Mouse (Mus musculus): ENCODE results near the gene Rpl31. TPM values are rescaled to one million over a fixed set of nuclear protein-coding genes. Genes with fewer than 3 reads are reported as not detected.

The Rpl31 gene
- polyA plus RNA-seq, 1 experiment from 2014 or later = 365 TPM

DNA sequence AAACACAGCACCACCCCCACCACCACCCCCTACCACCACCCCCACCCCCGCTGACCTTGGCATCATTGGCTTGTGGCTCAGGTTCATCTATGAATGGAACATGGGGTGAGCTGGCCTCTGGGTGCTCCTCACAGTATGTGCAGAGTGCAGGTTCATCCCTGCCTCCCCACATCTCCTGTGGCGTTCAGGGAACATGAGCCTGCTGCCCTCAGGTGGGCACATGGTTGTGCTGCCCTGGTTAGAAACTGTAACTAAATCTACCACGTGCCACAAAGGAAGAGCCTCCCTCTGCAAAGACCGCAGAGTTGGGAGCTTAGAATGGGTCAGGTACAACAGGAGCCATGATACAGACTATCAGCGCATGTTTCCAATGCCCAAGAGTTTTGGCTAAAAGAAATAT is 24.4 kb upstream of the Rpl31 start:
- 91% methylated on average over 4 of the region's 5 CpGs for WGBS (ENCODE audit: missing documents)
- Histone ChIP-seq H3K4me3 (ENCODE audit: inconsistent target) (no peak overlapping the region), H3K79me2 (ENCODE audit: inconsistent target) (no peaks in the 10 kb centered on the region), H3K36me3 (ENCODE audit: inconsistent target) (no peaks in the 10 kb centered on the region), H3K27ac (no peak overlapping the region)

DNA sequence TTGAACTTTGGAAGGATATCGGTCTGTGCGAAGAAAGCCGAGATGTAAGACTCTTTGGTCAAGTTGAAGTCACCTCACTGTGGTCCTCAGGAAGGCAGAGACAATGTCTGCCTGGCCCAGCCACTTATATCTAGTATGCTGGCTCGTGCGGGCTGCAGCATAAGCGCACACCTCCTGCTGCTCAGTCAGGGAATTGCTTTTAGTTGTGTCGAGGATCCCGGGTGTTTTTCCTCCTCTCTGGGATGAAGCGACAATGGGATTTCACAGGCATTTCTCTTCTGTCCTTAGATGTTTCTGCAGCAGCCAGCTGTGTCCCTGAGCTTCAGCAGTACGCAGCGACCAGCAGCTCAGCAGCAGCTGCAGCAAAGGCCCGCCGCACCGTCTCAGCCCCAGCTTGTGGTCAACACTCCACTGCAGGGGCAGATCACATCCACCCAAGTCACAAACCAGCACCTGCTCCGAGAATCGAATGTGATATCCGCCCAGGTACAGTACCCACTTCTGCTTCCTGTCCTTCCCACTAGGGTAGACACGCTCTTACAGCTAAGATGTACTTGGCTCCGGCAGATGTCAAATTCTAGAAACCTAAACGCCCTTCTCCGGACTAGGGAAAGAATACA is 22.6 kb upstream of the Rpl31 start:
- Histone ChIP-seq H3K36me3 (ENCODE audit: inconsistent target) (no peaks in the 10 kb centered on the region), H3K4me3 (ENCODE audit: inconsistent target) (no peak overlapping the region), H3K79me2 (ENCODE audit: inconsistent target) (no peaks in the 10 kb centered on the region), H3K27ac (no peak overlapping the region)
- 68% methylated on average over 20 of the region's 21 CpGs for WGBS (ENCODE audit: missing documents)

GRCm38 (mm10) chr1:39349001-39349400 is 18.6 kb upstream of the Rpl31 start:
- no peaks in the 10 kb centered on the region for H3K36me3 ChIP-seq (ENCODE audit: inconsistent target)
- no peak overlapping the region for H3K4me3 ChIP-seq (ENCODE audit: inconsistent target)
- 75% methylated on average over 1 of the region's 1 CpGs for WGBS (ENCODE audit: missing documents)
- H3K79me2 ChIP-seq (ENCODE audit: inconsistent target) = no peaks in the 10 kb centered on the region
- H3K27ac ChIP-seq = peak overlapping the region; percentile 21

- Histone ChIP-seq H3K27ac (peak overlapping the region; percentile 21), H3K36me3 (ENCODE audit: inconsistent target) (no peaks in the 10 kb centered on the region), H3K4me3 (ENCODE audit: inconsistent target) (no peak overlapping the region), H3K79me2 (ENCODE audit: inconsistent target) (no peaks in the 10 kb centered on the region)
- 93% methylated on average over 7 of the region's 7 CpGs for WGBS (ENCODE audit: missing documents)
Observed at GRCm38 (mm10) chr1:39349427-39349826, 18.2 kb upstream of the Rpl31 start.

DNA sequence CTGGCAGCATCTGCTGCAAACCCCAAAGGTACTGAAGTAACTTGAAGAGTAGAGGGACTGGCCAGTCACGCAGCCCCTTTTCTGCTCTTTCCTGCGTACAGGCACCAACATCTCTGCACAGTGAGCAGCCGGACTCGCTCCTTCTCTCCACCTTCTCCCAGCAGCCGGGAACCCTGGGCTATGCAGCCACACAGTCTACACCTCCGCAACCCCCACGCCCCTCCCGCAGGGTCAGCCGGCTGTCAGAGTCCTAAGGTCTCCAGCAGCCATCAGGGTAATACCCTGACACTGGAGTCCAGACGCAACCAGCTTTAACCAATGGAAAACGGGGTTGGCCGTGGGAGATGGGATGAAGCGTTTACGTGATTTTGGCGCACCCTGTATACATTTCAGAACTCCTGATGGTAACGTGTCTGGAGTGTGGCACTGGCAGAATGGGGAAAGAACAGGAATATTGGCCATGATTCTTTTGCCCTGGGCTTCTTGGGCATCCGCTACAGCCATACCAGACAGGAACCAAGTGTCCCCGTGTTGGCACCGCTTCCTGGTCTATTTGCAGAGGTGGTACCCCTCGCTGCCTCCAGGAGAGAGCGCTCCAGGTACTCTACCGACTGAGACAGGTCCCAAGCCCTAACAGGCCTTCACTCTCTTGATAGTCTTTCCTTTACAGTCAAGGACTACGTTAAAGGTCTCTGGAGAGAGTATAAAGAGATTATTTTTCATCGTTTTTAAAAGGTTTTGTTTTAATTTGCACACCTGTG is 5.7 kb upstream of the Rpl31 start:
- WGBS (ENCODE audit: missing documents) = 69% methylated on average over 24 of the region's 24 CpGs
- H3K4me3 ChIP-seq (ENCODE audit: inconsistent target) = no peak overlapping the region
- H3K27ac ChIP-seq = no peak overlapping the region
- no peaks in the 10 kb centered on the region for H3K79me2 ChIP-seq (ENCODE audit: inconsistent target)
- H3K36me3 ChIP-seq (ENCODE audit: inconsistent target) = no peaks in the 10 kb centered on the region

DNA sequence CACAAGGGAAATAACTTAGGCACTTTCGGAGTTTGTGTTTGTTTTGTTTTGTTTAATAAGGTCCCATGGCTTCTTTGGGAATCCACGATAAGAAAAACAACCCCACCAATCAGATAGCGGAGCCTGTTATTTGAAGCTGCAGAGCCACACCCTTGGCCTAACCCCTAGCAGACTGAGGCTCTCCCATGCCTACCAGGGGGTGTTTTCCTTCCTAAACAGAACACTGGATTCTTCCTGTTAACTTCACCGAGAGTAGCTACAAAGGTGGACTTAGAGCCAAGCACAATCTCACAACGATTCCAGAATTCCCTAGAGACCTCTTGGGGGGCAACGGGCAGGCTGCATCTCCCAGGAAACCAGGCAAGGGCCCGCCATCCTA is 5.1 kb upstream of the Rpl31 start:
- Histone ChIP-seq H3K79me2 (ENCODE audit: inconsistent target) (no peaks in the 10 kb centered on the region), H3K4me3 (ENCODE audit: inconsistent target) (no peak overlapping the region)
- 91% methylated on average over 7 of the region's 7 CpGs for WGBS (ENCODE audit: missing documents)

GRCm38 (mm10) chr1:39365562-39365961 is 2.1 kb upstream of the Rpl31 start:
- H3K27ac ChIP-seq = no peak overlapping the region
- H3K4me3 ChIP-seq (ENCODE audit: inconsistent target) = no peak overlapping the region
- peaks cover 27% of the 10 kb centered on the region for H3K79me2 ChIP-seq (ENCODE audit: inconsistent target)
- 100% methylated on average over 1 of the region's 1 CpGs for WGBS (ENCODE audit: missing documents)
- H3K36me3 ChIP-seq (ENCODE audit: inconsistent target) = peaks cover 15% of the 10 kb centered on the region

More for the DNA sequence above, 5.1 kb upstream of the Rpl31 start:
- no peaks in the 10 kb centered on the region for H3K36me3 ChIP-seq (ENCODE audit: inconsistent target)
- no peak overlapping the region for H3K27ac ChIP-seq

DNA sequence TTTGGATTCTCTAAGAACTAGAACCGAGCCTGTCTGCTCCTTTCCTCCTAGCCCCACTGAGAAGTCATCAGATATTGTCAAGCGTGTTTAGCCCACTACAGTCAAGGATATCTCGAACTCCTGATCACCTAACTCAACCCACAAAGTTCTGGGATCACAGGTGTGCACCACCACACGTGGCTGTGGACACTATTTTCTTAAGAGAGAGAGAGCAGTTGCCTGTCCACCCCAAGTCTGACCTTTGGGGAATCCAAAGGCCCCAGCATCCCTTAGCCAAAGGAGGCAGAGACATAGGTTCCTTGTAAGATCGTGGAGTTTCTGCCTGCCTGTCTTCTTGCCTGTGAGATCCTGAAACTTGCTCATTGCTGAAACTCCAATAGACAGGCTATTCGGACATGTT is 597 bp upstream of the Rpl31 start:
- peaks cover 30% of the 10 kb centered on the region for H3K36me3 ChIP-seq (ENCODE audit: inconsistent target)
- H3K4me3 ChIP-seq (ENCODE audit: inconsistent target) = peak overlapping the region; percentile 42
- H3K27ac ChIP-seq = no peak overlapping the region
- 37% methylated on average over 6 of the region's 6 CpGs for WGBS (ENCODE audit: missing documents)
- peaks cover 28% of the 10 kb centered on the region for H3K79me2 ChIP-seq (ENCODE audit: inconsistent target)

DNA sequence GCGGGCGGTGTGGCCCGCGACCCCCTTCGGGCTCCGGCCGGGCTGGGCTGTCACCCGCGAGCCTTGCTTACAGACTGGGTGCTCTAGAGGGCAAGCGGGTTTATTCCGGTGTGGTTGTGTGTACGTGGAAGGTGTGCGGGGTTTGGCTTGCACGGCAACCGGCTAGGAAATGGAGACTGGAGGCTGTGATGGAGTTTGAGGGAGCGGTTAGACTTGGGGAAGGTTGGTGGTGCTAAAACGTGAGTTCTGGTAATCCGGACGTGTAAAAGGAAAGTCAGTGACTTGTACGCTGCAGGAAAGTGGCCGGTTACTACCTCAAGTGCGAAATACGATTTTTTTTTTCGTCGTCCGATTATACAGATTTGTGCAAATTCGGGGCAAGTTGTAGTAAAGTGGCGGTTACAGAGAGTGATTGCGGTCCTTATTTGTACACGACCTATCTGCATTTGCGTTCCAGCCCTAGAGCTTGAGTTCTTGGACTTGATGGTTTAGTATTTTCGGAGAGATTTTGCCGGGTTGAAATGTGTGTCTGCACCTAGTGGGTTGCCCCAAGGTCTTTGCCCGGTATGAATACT is 712 bp downstream of the Rpl31 start:
- Histone ChIP-seq H3K79me2 (ENCODE audit: inconsistent target) (peaks cover 28% of the 10 kb centered on the region), H3K36me3 (ENCODE audit: inconsistent target) (peaks cover 43% of the 10 kb centered on the region), H3K27ac (peak overlapping the region; percentile 52), H3K4me3 (ENCODE audit: inconsistent target) (peak overlapping the region; percentile 87)
- under 1% methylated on average over 34 of the region's 34 CpGs for WGBS (ENCODE audit: missing documents)

DNA sequence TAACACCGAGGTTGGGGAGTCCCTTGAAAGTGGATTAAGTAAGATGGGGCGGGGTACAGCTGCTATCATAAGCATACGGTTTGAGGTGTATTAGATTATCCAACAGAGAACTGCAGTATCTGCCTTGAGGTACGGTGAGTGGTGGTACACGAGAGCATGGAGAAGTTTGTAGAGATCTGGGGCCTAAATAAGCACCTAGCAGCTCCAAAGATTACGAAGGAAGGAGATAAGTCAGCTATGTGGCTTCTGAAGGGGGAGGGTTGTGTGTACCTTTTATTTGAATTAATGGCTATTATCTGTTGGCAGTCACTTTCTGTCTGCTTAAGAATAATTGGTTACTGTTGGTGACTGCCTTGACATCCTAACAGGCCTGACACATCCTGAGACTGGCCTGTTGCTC is 2.8 kb downstream of the Rpl31 start:
- Histone ChIP-seq H3K79me2 (ENCODE audit: inconsistent target) (peaks cover 28% of the 10 kb centered on the region), H3K27ac (no peak overlapping the region), H3K36me3 (ENCODE audit: inconsistent target) (peaks cover 56% of the 10 kb centered on the region), H3K4me3 (ENCODE audit: inconsistent target) (no peak overlapping the region)
- 90% methylated on average over 6 of the region's 6 CpGs for WGBS (ENCODE audit: missing documents)

DNA sequence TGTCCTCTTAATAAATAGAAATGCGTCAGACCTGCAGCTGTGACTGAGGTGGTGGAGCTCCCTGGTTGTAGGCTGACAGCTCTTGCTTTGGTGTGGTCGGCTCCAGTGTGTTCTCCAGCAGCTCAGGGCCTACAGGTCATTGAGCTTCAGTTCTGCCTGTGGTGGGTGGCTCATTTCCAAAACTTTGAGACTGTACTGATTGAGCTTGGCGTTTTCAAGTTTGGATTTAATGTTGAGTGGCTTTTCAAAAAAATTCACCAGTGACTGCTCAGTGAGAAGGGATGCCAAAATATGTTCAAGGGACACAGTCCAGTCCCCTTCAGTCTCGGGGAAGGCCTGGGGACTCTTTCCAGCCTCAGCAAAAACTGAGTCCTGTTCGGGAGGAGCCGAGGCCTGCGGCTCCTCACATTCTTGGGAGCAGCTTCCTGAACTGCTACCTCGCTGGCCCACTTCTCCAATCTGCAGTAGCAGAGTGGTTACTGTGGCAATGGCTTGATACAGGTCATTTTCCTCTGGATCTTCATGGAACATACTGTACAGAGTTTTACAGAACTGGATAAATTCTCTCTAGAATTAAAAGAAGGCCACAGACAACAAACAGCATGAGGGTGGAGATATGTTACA is 4.7 kb downstream of the Rpl31 start:
- peaks cover 65% of the 10 kb centered on the region for H3K36me3 ChIP-seq (ENCODE audit: inconsistent target)
- no peak overlapping the region for H3K27ac ChIP-seq
- no peak overlapping the region for H3K4me3 ChIP-seq (ENCODE audit: inconsistent target)
- WGBS (ENCODE audit: missing documents) = 72% methylated on average over 8 of the region's 8 CpGs
- H3K79me2 ChIP-seq (ENCODE audit: inconsistent target) = peaks cover 28% of the 10 kb centered on the region

DNA sequence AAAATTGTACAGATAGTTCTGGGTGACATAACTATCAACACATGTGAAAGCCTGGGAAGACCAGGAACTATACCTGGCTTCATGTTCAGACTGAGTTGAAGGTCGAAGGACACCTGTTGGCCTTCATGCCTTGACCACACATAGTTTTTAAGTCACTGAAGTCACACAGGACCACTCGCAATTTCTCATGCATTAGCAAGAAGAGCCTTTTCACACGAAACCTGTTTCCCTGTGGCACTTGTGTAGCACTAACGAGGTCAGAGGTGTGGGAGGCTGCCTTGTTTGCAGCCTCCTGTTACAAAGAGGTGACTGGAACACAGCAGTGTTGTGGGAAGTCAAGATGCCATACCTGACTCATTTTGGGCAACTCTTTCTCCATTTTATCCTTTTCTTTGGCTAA is 5.7 kb downstream of the Rpl31 start:
- 90% methylated on average over 4 of the region's 4 CpGs for WGBS (ENCODE audit: missing documents)
- peaks cover 72% of the 10 kb centered on the region for H3K36me3 ChIP-seq (ENCODE audit: inconsistent target)
- no peak overlapping the region for H3K4me3 ChIP-seq (ENCODE audit: inconsistent target)
- peaks cover 23% of the 10 kb centered on the region for H3K79me2 ChIP-seq (ENCODE audit: inconsistent target)
- H3K27ac ChIP-seq = no peak overlapping the region

GRCm38 (mm10) chr1:39374231-39374809 is 6.7 kb downstream of the Rpl31 start:
- Histone ChIP-seq H3K36me3 (ENCODE audit: inconsistent target) (peaks cover 75% of the 10 kb centered on the region), H3K79me2 (ENCODE audit: inconsistent target) (peaks cover 13% of the 10 kb centered on the region), H3K27ac (no peak overlapping the region), H3K4me3 (ENCODE audit: inconsistent target) (no peak overlapping the region)
- WGBS (ENCODE audit: missing documents) = 93% methylated on average over 4 of the region's 5 CpGs

DNA sequence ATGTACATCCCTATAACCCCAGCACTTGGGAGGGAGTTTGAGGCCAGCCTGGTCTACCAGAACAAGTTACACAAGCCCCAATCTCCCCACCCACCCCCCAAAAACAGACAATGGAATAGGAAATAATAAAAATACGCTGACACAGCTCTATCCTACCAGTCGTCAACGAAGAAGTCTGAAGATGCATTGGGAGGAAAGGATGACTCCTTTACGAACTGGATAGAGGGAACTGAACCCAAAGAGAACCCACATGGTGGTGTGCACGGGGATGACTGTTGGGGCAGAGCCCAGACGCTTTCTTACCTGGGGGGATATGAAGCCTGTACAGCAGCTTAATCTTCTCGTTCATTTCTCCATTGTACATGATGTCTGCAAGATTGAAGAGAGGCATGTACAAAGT is 8.5 kb downstream of the Rpl31 start:
- no peak overlapping the region for H3K4me3 ChIP-seq (ENCODE audit: inconsistent target)
- H3K36me3 ChIP-seq (ENCODE audit: inconsistent target) = peaks cover 71% of the 10 kb centered on the region
- 93% methylated on average over 6 of the region's 7 CpGs for WGBS (ENCODE audit: missing documents)
- no peaks in the 10 kb centered on the region for H3K79me2 ChIP-seq (ENCODE audit: inconsistent target)
- no peak overlapping the region for H3K27ac ChIP-seq

Data from macrophage (primary cell).